20 mouse cellular contexts compared by ENCODE assay signal in the genomic region with DNA sequence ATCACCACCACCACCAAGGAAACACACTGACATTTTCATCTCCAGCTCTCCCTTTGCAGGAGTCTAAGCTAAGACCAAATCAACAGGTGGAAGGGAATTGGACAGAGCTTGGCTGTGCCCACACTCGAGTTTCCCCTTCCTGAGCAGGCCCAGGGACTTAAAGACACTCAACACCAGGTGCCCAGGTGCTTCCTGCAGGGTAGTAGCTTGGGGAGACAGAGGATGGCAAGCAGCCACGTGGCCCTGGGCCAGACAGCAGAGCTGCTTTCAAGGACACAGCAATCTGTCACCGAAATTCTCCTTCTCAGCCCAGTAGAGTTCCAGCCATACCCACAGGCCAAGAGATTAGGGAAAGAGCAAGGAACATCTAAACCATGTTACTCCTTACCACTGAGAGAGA.
DNase-seq lines count a peak whose midpoint lies in the region; ATAC-seq lines count a peak whose summit lies in the region.
"Had no signal": no experiment of that assay in that cellular context is flagged by ENCODE, and none has a peak within 500 bp of the region (broad histone marks: within the 10 kb centered on the region; RNA-seq: fewer than 3 reads in every experiment).

No protein-coding gene starts in this region.

- no peak overlapping the region for H3K4me3 ChIP-seq in kidney, embryonic 16.5 days (ENCODE audit: low read length)
- no peak overlapping the region for H3K4me3 ChIP-seq in midbrain, embryonic 15.5 days
- H3K4me3 ChIP-seq: embryonic facial prominence, embryonic 12.5 days; forebrain, embryonic 12.5 days; heart, embryonic 15.5 days; liver, embryonic 12.5 days; myocyte; stomach, embryonic 15.5 days had no signal

- 0 out of 2 replicates have a peak, but pooled peaks cover 8% of the 10 kb centered on the region for H3K4me1 ChIP-seq in kidney, embryonic 16.5 days (ENCODE audit: insufficient read depth, low read length)
- 0 out of 2 replicates have a peak, but pooled peaks cover 5% of the 10 kb centered on the region for H3K4me1 ChIP-seq in midbrain, embryonic 15.5 days
- H3K4me1 ChIP-seq: heart, embryonic 15.5 days; liver, embryonic 12.5 days had no signal

- no peaks in the 10 kb centered on the region for H3K36me3 ChIP-seq in kidney, embryonic 16.5 days (ENCODE audit: insufficient read depth, low read length)
- H3K36me3 ChIP-seq in midbrain, embryonic 15.5 days (replicated peaks), result no peaks in the 10 kb centered on the region
- H3K36me3 ChIP-seq: embryonic facial prominence, embryonic 12.5 days; forebrain, embryonic 12.5 days; heart, embryonic 15.5 days; liver, embryonic 12.5 days; stomach, embryonic 15.5 days had no signal

- no peak overlapping the region for H3K27ac ChIP-seq in kidney, embryonic 16.5 days (ENCODE audit: low read length)
- no peak overlapping the region for H3K27ac ChIP-seq in midbrain, embryonic 15.5 days
- H3K27ac ChIP-seq: embryonic facial prominence, embryonic 12.5 days; forebrain, embryonic 12.5 days; heart, embryonic 15.5 days; liver, embryonic 12.5 days; stomach, embryonic 15.5 days had no signal

- no peaks in the 10 kb centered on the region for H3K9me3 ChIP-seq in kidney, embryonic 16.5 days (ENCODE audit: low read length)
- no peaks in the 10 kb centered on the region for H3K9me3 ChIP-seq in midbrain, embryonic 15.5 days
- H3K9me3 ChIP-seq: embryonic facial prominence, embryonic 12.5 days; forebrain, embryonic 12.5 days; heart, embryonic 15.5 days; liver, embryonic 12.5 days; stomach, embryonic 15.5 days had no signal

- no peak overlapping the region for H3K9ac ChIP-seq in kidney, embryonic 16.5 days (replicated peaks; ENCODE audit: low read length)
- H3K9ac ChIP-seq in midbrain, embryonic 15.5 days, result no peak overlapping the region
- H3K9ac ChIP-seq: embryonic facial prominence, embryonic 12.5 days; forebrain, embryonic 12.5 days; heart, embryonic 15.5 days; liver, embryonic 12.5 days; stomach, embryonic 15.5 days had no signal

- H3K4me2 ChIP-seq in kidney, embryonic 16.5 days (replicated peaks; ENCODE audit: low read depth, low read length), result no peak overlapping the region
- H3K4me2 ChIP-seq in midbrain, embryonic 15.5 days, result no peak overlapping the region
- H3K4me2 ChIP-seq: embryonic facial prominence, embryonic 12.5 days; forebrain, embryonic 12.5 days; heart, embryonic 15.5 days; liver, embryonic 12.5 days; stomach, embryonic 15.5 days had no signal

- 41% methylated on average over 3 of the region's 3 CpGs for WGBS in kidney, embryonic 16.5 days
- WGBS in midbrain, embryonic 15.5 days, result 57% methylated on average over 3 of the region's 3 CpGs

- peak; percentile 21 for DNase-seq in kidney, adult 11 months
- DNase-seq in 416B (ENCODE audit: low read depth), result peak; percentile 32
- DNase-seq in adrenal gland, adult 2 months, result peak; percentile 47
- peak; percentile 37 to 69 for DNase-seq in kidney, postnatal 25 days
- no peak for DNase-seq in spleen, postnatal 10 days (ENCODE audit: low spot score in 2 of 2)
- DNase-seq in right cerebral cortex, postnatal 25 days, result no peak
- DNase-seq: cerebellum, adult 8-10 months; gastrocnemius, postnatal 10 days; right cerebral cortex, postnatal 4 days had no signal

- peaks cover 13% of the 10 kb centered on the region for H3K27me3 ChIP-seq in kidney, embryonic 16.5 days (ENCODE audit: insufficient read depth, low read length)
- 0 out of 2 replicates have a peak, but pooled peaks cover 4% of the 10 kb centered on the region for H3K27me3 ChIP-seq in midbrain, embryonic 15.5 days (replicated peaks)
- H3K27me3 ChIP-seq: CH12.LX had no signal

- no peak for ATAC-seq in kidney, embryonic 16.5 days (ENCODE audit: low FRiP score, low TSS enrichment)
- ATAC-seq in midbrain, embryonic 15.5 days (replicated peaks), result no peak
- ATAC-seq: inflammation-experienced regulatory T-cells, adult 6 months; liver, embryonic 12.5 days; Patski had no signal

Comparison
In these comparisons a context has a peak if more than half of its experiments do, and no peak if none do; other contexts are left out.
1. DNase-seq: peak in kidney, adult 11 months (single experiment), 416B (single experiment), adrenal gland, adult 2 months (single experiment) and kidney, postnatal 25 days (2 of 2); none in spleen, postnatal 10 days (0 of 2) and right cerebral cortex, postnatal 25 days (single experiment).